Mouse (Mus musculus) liver, postnatal 0 days (tissue): ENCODE results near the gene Ndufa7. TPM values are rescaled to one million over a fixed set of nuclear protein-coding genes. Genes with fewer than 3 reads are reported as not detected.
"Not testable (repeated sequence)": the region's sequence is repeated elsewhere in the genome, so short reads cannot be mapped to it uniquely, and the experiment has no call there.

ENCODE experiments used
- ATAC-seq: fragments of 200-750 bp; cut with Nextera tagmentation; 2 replicates; pipeline ENCODE4 v1.8.0; 2017; ENCODE audit warnings: mild to moderate bottlenecking, moderate library complexity
- DNase-seq: peaks from one replicate; pipeline ENCODE4 v3.0.0-alpha.2; 2016
- H3K27ac ChIP-seq: fragments of 300-500 bp; sonication (generic); 2 replicates; pipeline ENCODE4 v1.5.1; 2014; ENCODE audit warnings: antibody characterized with exemption, moderate library complexity, mild to moderate bottlenecking, low read depth
- H3K27me3 ChIP-seq: fragments of 300-500 bp; sonication (generic); 2 replicates; pipeline ENCODE4 v1.6.1; 2014; ENCODE audit warnings: low read length, control low read depth, mixed read lengths; ENCODE audit not compliant: insufficient read depth
- H3K36me3 ChIP-seq: fragments of 300-500 bp; sonication (generic); replicated peaks from 2 replicates; pipeline ENCODE4 v1.6.1; 2014; ENCODE audit warnings: mild to moderate bottlenecking, control low read depth, low read length, moderate library complexity, mixed read lengths; ENCODE audit not compliant: insufficient read depth
- H3K4me1 ChIP-seq: fragments of 300-500 bp; sonication (generic); 2 replicates; pipeline ENCODE4 v1.6.1; 2014; ENCODE audit warnings: antibody characterized with exemption, mild to moderate bottlenecking, control low read depth; ENCODE audit not compliant: insufficient read depth
- H3K4me2 ChIP-seq: fragments of 300-500 bp; sonication (generic); 2 replicates; pipeline ENCODE4 v1.6.1; 2014; ENCODE audit warnings: low read depth, mild to moderate bottlenecking, low read length, moderate library complexity, mixed read lengths
- H3K4me3 ChIP-seq: fragments of 300-500 bp; sonication (generic); 2 replicates; pipeline ENCODE4 v1.5.1; 2014; ENCODE audit warnings: low read depth, low read length
- H3K9ac ChIP-seq: fragments of 300-500 bp; sonication (generic); replicated peaks from 2 replicates; pipeline ENCODE4 v1.6.1; 2014; ENCODE audit warnings: mild to moderate bottlenecking, moderate library complexity
- H3K9me3 ChIP-seq: fragments of 300-500 bp; sonication (generic); 2 replicates; pipeline ENCODE4 v1.6.1; 2016; ENCODE audit warnings: mild to moderate bottlenecking, control low read depth, low read length, mixed read lengths
- CTCF ChIP-seq: sonication (generic); IDR thresholded peaks from 2 replicates; pipeline ENCODE4 v1.5.1; 2016; ENCODE audit warnings: antibody characterized with exemption, low read depth
- EP300 ChIP-seq: IDR thresholded peaks from 2 replicates; pipeline ENCODE4 v1.6.1; 2016; ENCODE audit warnings: antibody characterized with exemption, low read depth, mild to moderate bottlenecking
- WGBS: fragments of 180-500 bp; shearing (Covaris S2); extraction: QIAGEN DNeasy Blood & Tissue Kit; methylation state at CpG from one replicate; pipeline ENCODE4 v1.1.7; 2014; ENCODE audit not compliant: insufficient replicate concordance; 5-methylcytosine and 5-hydroxymethylcytosine counted together
- polyA plus RNA-seq: library from polyadenylated mRNA; unstranded; fragments of >200 nt; fragmentation: Nextera tagmentation; extraction: Ambion mirVana; gene quantifications from 2 replicates; pipeline ENCODE4 v1.2.1, GENCODE M21; 2015

The Ndufa7 gene
- polyA plus RNA-seq, 1 experiment from 2014 or later: 389 TPM

DNA sequence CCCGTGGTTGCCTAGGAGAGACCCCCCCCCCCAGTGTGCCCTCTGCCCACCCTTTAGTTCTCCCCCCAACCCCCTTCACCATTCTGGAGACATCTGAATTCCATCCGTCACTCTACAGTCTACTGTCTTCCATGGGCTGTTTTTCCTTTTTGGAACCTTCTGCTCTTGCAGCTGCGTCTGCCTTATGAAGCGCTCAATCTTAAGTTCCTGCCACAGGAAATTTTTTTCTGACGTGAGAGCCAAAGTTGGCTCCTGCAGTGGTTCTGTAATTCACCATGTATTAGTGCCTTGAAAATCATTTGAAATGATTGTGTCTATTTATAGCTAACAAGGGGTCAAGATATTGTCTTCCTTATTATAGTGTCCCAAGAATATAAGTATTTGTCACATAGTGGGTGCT lies 7.8 kb upstream of the Ndufa7 start:
- no peak overlapping the region for H3K4me3 ChIP-seq
- H3K9me3 ChIP-seq: no peaks in the 10 kb centered on the region
- no peaks in the 10 kb centered on the region for H3K27me3 ChIP-seq
- DNase-seq (no peak), ATAC-seq (no peak)
- H3K27ac ChIP-seq: peak overlapping the region; percentile 76
- 68% methylated on average over 5 of the region's 5 CpGs for WGBS
- peak overlapping the region; percentile 67; the same call in 1 of the 2 replicates for H3K9ac ChIP-seq
- H3K4me1 ChIP-seq: peaks cover 23% of the 10 kb centered on the region
- H3K4me2 ChIP-seq: peak overlapping the region; percentile 95
- H3K36me3 ChIP-seq: peaks cover 13% of the 10 kb centered on the region
- TF ChIP-seq EP300 (no peak), CTCF (no peak)

DNA sequence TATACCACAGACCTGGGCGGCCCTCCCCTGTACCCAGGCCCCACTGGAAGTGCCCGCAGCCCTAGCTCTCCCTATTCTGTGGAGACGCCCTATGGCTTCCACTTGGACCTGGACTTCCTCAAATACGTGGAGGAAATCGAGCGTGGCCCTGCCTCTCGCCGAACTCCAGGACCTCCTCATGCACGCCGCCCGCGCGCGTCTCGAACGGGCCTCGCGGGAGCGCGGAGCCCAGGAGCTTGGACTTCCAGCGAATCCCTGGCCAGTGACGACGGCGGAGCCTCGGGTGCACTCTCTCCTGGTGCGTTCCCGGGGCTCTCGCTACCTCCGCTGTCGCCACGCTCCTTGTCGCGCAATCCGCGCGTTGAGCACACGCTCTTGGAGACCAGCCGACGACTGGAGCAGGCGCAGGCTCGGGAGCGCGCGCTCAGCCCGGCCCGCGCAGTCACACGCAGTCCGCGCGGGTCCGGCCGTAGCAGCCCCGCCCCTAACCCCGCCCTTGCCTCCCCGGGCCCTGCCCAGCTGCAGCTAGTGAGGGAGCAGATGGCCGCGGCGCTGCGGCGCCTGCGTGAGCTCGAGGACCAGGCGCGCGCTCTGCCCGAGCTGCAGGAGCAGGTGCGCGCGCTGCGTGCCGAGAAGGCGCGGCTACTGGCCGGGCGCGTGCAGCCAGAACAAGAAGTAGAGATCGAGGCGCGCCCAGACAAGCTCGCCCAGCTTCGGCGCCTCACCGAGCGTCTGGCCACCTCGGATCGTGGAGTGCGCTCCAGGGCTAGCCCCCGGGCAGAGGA lies 7.0 kb upstream of the Ndufa7 start:
- peak; percentile 97 for ATAC-seq
- peak overlapping the region; percentile 50 for H3K4me3 ChIP-seq
- H3K27ac ChIP-seq: peak overlapping the region; percentile 76
- H3K27me3 ChIP-seq: no peaks in the 10 kb centered on the region
- WGBS: under 1% methylated on average over 79 of the region's 89 CpGs
- H3K9me3 ChIP-seq: no peaks in the 10 kb centered on the region
- H3K4me1 ChIP-seq: peaks cover 23% of the 10 kb centered on the region
- TF ChIP-seq CTCF (no peak), EP300 (no peak)
- H3K36me3 ChIP-seq: peaks cover 20% of the 10 kb centered on the region
- DNase-seq: peak; percentile 97
- peak overlapping the region; percentile 95 for H3K4me2 ChIP-seq
- H3K9ac ChIP-seq: peak overlapping the region; percentile 75

GRCm38 (mm10) chr17:33817969-33818643 lies 6.3 kb upstream of the Ndufa7 start:
- peaks cover 23% of the 10 kb centered on the region for H3K4me1 ChIP-seq
- no peaks in the 10 kb centered on the region for H3K9me3 ChIP-seq
- H3K27ac ChIP-seq: peak overlapping the region; percentile 73
- peaks cover 24% of the 10 kb centered on the region for H3K36me3 ChIP-seq
- peak overlapping the region; percentile 75 for H3K9ac ChIP-seq
- no peaks in the 10 kb centered on the region for H3K27me3 ChIP-seq
- 21% methylated on average over 33 of the region's 33 CpGs for WGBS
- DNase-seq (no peak), ATAC-seq (peak; percentile 10)
- peak overlapping the region; percentile 95 for H3K4me2 ChIP-seq
- TF ChIP-seq EP300: no peak
- TF ChIP-seq CTCF: no peak
- H3K4me3 ChIP-seq: peak overlapping the region; percentile 50

DNA sequence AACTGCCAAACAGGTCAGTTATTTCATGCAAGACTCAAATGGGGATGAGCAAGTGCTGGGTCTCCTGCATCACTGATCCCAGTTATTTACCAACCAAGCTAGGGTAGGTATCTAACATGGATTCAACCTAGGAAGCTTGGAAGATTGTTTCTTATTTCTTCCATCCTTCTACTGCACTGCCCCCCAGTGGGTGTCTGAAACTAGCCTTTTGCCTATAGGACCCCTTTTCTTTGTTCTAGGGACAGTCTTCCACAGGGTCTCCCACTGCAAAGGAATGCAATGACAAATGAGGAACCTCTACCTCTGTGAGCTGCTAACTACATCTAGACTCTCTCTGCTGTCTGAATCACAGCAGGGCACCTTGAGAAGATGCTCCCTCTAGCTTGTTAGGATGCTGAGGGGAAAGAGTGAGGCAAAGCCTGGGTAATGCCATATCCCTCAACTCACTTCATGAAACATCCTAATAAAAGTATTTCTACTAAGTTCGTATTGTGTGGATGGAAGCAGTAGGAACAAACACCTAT lies 1.9 kb upstream of the Ndufa7 start:
- Histone ChIP-seq H3K9ac (no peak overlapping the region), H3K4me2 (peak overlapping the region; percentile 87; the same call in 1 of the 2 replicates), H3K4me3 (no peak overlapping the region), H3K9me3 (no peaks in the 10 kb centered on the region), H3K4me1 (peaks cover 28% of the 10 kb centered on the region), H3K27me3 (no peaks in the 10 kb centered on the region), H3K27ac (no peak overlapping the region), H3K36me3 (peaks cover 24% of the 10 kb centered on the region)
- ATAC-seq: no peak
- 66% methylated on average over 1 of the region's 1 CpGs for WGBS
- DNase-seq: no peak
- TF ChIP-seq EP300 (no peak), CTCF (peak; percentile 20; the same call in 1 of the 2 replicates)

- WGBS: 65% methylated on average over 8 of the region's 8 CpGs
- not testable (repeated sequence) for ATAC-seq, H3K27me3 ChIP-seq, DNase-seq, H3K9me3 ChIP-seq
- peak overlapping the region; percentile 87 for H3K9ac ChIP-seq
- H3K4me3 ChIP-seq: peak overlapping the region; percentile 83
- H3K4me2 ChIP-seq: peak overlapping the region; percentile 87
- peak overlapping the region; percentile 60; the same call in 1 of the 2 replicates for H3K27ac ChIP-seq
- H3K36me3 ChIP-seq: peaks cover 24% of the 10 kb centered on the region
- peaks cover 26% of the 10 kb centered on the region for H3K4me1 ChIP-seq
These were observed 1.2 kb upstream of the Ndufa7 start for GRCm38 (mm10) chr17:33823171-33823570.

GRCm38 (mm10) chr17:33824997-33825330 lies 592 bp downstream of the Ndufa7 start:
- H3K9ac ChIP-seq: peak overlapping the region; percentile 87
- H3K4me1 ChIP-seq: peaks cover 27% of the 10 kb centered on the region
- not testable (repeated sequence) for ATAC-seq, DNase-seq, H3K27me3 ChIP-seq, H3K9me3 ChIP-seq
- peaks cover 28% of the 10 kb centered on the region for H3K36me3 ChIP-seq
- H3K4me3 ChIP-seq: peak overlapping the region; percentile 83
- WGBS: 8% methylated on average over 6 of the region's 6 CpGs
- H3K4me2 ChIP-seq: peak overlapping the region; percentile 87
- peak overlapping the region; percentile 88 for H3K27ac ChIP-seq
